In the genomic region with DNA sequence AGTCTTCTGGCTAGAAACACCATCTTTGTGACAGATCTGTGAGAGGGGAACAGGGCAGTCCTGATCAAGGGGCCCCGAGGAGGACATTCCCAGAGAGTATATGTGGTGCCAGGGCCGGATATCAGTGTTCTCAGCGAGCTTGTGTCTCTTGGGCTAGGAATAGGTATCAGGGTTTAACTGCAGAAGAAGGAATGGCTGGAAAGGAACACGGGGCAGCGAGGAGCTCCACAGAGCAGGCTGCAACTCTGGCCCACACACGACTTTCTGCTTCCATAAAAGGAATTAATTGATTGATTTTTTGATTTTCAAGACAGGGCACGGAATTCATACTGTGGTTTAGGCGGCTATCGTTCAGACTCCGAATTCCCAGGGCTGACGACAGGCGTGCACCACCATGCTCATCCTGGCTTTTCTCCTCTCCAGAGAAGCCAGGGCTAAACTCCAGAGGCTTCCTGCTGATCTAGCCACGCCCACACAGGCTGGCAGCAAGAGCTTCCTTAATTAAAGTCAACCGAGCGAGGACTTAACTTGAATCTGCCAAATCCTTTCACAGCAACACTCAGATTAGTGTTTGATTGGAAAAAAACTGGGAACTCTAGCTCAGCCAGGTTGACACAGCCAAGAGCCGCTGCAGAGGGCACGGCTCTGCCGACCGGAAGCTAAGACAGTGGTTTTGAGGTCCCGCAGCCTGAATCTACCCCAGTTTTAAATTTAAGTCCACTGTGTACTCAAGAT, we compare ENCODE assay signal across 8 mouse cellular contexts.
DNase-seq lines count a peak whose midpoint lies in the region; ATAC-seq and TF ChIP-seq lines count a peak whose summit lies in the region.

No protein-coding gene starts in this region.

- no peaks in the 10 kb centered on the region for H3K9me3 ChIP-seq in embryonic facial prominence, embryonic 13.5 days
- H3K9me3 ChIP-seq in heart, postnatal 0 days (replicated peaks; ENCODE audit: control insufficient read depth, low read length): no peaks in the 10 kb centered on the region
- H3K9me3 ChIP-seq in liver, embryonic 14.5 days (ENCODE audit: control insufficient read depth, low read length): no peaks in the 10 kb centered on the region
- H3K9me3 ChIP-seq in neural tube, embryonic 11.5 days (ENCODE audit: control insufficient read depth, low read length): no peaks in the 10 kb centered on the region

- no peak overlapping the region for H3K4me3 ChIP-seq in thymus, adult 2 months (ENCODE audit: control insufficient read depth, insufficient read depth, low read length)
- H3K4me3 ChIP-seq in embryonic facial prominence, embryonic 13.5 days: peak overlapping the region; percentile 40
- peak overlapping the region; percentile 41 for H3K4me3 ChIP-seq in heart, postnatal 0 days (ENCODE audit: low read depth, low read length)
- H3K4me3 ChIP-seq in liver, embryonic 14.5 days (ENCODE audit: insufficient read depth in 1 of 2, low read depth in 2 of 2, low read length in 2 of 2): peak overlapping the region in 1 of 2 experiments; percentile 12; a peak in 2 of 4 replicates
- H3K4me3 ChIP-seq in neural tube, embryonic 11.5 days (ENCODE audit: low read depth, low read length): no peak overlapping the region

- H3K9ac ChIP-seq in embryonic facial prominence, embryonic 13.5 days: peak overlapping the region; percentile 55; the same call in 1 of the 2 replicates
- peak overlapping the region; percentile 41; the same call in 1 of the 2 replicates for H3K9ac ChIP-seq in heart, postnatal 0 days (replicated peaks; ENCODE audit: low read depth, low read length)
- no peak overlapping the region for H3K9ac ChIP-seq in liver, embryonic 14.5 days (replicated peaks)
- no peak overlapping the region for H3K9ac ChIP-seq in neural tube, embryonic 11.5 days (ENCODE audit: low read length)

- TF ChIP-seq EP300 in heart, postnatal 0 days (IDR thresholded peaks at IDR 0.05; ENCODE audit: low read depth): no peak
- no peak for TF ChIP-seq EP300 in liver, embryonic 14.5 days (IDR thresholded peaks at IDR 0.05; ENCODE audit: low read depth)

- ATAC-seq in embryonic facial prominence, embryonic 13.5 days (ENCODE audit: insufficient number of reproducible peaks, insufficient read depth, low FRiP score, low TSS enrichment, low read depth): no peak
- ATAC-seq in heart, postnatal 0 days (ENCODE audit: insufficient read depth, low read depth): no peak
- no peak for ATAC-seq in liver, embryonic 14.5 days (ENCODE audit: insufficient read depth)
- ATAC-seq in neural tube, embryonic 11.5 days (ENCODE audit: insufficient read depth, low FRiP score, low TSS enrichment): peak; percentile 81

- no peak overlapping the region for H3K27ac ChIP-seq in thymus, adult 2 months (ENCODE audit: control insufficient read depth, insufficient read depth, low read length)
- H3K27ac ChIP-seq in embryonic facial prominence, embryonic 13.5 days: no peak overlapping the region
- no peak overlapping the region for H3K27ac ChIP-seq in heart, postnatal 0 days (ENCODE audit: low read depth)
- no peak overlapping the region for H3K27ac ChIP-seq in liver, embryonic 14.5 days
- no peak overlapping the region for H3K27ac ChIP-seq in neural tube, embryonic 11.5 days (ENCODE audit: low read depth, low read length)

- no peaks in the 10 kb centered on the region for H3K27me3 ChIP-seq in thymus, adult 2 months (ENCODE audit: control insufficient read depth, insufficient read depth, low read length)
- peaks cover 2% of the 10 kb centered on the region; the same call in 1 of the 2 replicates for H3K27me3 ChIP-seq in embryonic facial prominence, embryonic 13.5 days
- H3K27me3 ChIP-seq in heart, postnatal 0 days (ENCODE audit: control insufficient read depth, insufficient read depth, low read length): no peaks in the 10 kb centered on the region
- no peaks in the 10 kb centered on the region for H3K27me3 ChIP-seq in liver, embryonic 14.5 days (ENCODE audit: control insufficient read depth, insufficient read depth, low read length)
- no peaks in the 10 kb centered on the region for H3K27me3 ChIP-seq in neural tube, embryonic 11.5 days (ENCODE audit: control insufficient read depth, insufficient read depth, low read length)

- no peak for TF ChIP-seq CTCF in thymus, adult 2 months (IDR thresholded peaks at IDR 0.05; ENCODE audit: borderline replicate concordance, control insufficient read depth, extremely low read depth, insufficient read depth, low read length, poor library complexity)
- no peak for TF ChIP-seq CTCF in heart, postnatal 0 days (IDR thresholded peaks at IDR 0.05; ENCODE audit: low read depth)
- no peak for TF ChIP-seq CTCF in liver, embryonic 14.5 days (IDR thresholded peaks at IDR 0.05; ENCODE audit: low read depth)

- TF ChIP-seq POLR2A in thymus, adult 2 months (IDR thresholded peaks at IDR 0.05; ENCODE audit: control insufficient read depth, extremely low read depth, insufficient read depth, low read length, poor library complexity): no peak

- peak; percentile 7 for DNase-seq in thymus, adult 2 months
- DNase-seq in thymus, adult 18-20 months: no peak
- peak; percentile 12 for DNase-seq in heart, postnatal 0 days (ENCODE audit: low spot score)
- peak; percentile 74 for DNase-seq in kidney, postnatal 10 days
- DNase-seq in liver, embryonic 14.5 days (ENCODE audit: low read depth in 3 of 3, low spot score in 3 of 3): no peak
- DNase-seq in neural tube, embryonic 11.5 days (ENCODE audit: low spot score): peak; percentile 48
- peak; percentile 24 for DNase-seq in yolk sac, embryonic 10.5 days (ENCODE audit: low spot score)

- H3K36me3 ChIP-seq in thymus, adult 2 months (ENCODE audit: control insufficient read depth, insufficient read depth, low read length): no peaks in the 10 kb centered on the region
- no peaks in the 10 kb centered on the region for H3K36me3 ChIP-seq in embryonic facial prominence, embryonic 13.5 days
- H3K36me3 ChIP-seq in heart, postnatal 0 days (replicated peaks; ENCODE audit: control insufficient read depth, insufficient read depth, low read length): no peaks in the 10 kb centered on the region
- H3K36me3 ChIP-seq in liver, embryonic 14.5 days (replicated peaks; ENCODE audit: control insufficient read depth, insufficient read depth, low read depth): no peaks in the 10 kb centered on the region
- no peaks in the 10 kb centered on the region for H3K36me3 ChIP-seq in neural tube, embryonic 11.5 days (ENCODE audit: control insufficient read depth, insufficient read depth, low read length)

- 0 out of 2 replicates have a peak, but pooled peaks cover 3% of the 10 kb centered on the region for H3K4me1 ChIP-seq in thymus, adult 2 months (replicated peaks; ENCODE audit: control insufficient read depth, insufficient read depth, low read length)
- no peaks in the 10 kb centered on the region; the same call in 1 of the 2 replicates for H3K4me1 ChIP-seq in embryonic facial prominence, embryonic 13.5 days
- 0 out of 2 replicates have a peak, but pooled peaks cover 7% of the 10 kb centered on the region for H3K4me1 ChIP-seq in heart, postnatal 0 days (ENCODE audit: control insufficient read depth, insufficient read depth)
- H3K4me1 ChIP-seq in liver, embryonic 14.5 days (replicated peaks; ENCODE audit: control insufficient read depth in 2 of 2, insufficient read depth in 2 of 2, low read length in 1 of 2): no peaks in the 10 kb centered on the region
- H3K4me1 ChIP-seq in neural tube, embryonic 11.5 days (ENCODE audit: control insufficient read depth, insufficient read depth, low read length): no peaks in the 10 kb centered on the region; the same call in 1 of the 2 replicates

- 25% methylated on average over 20 of the region's 20 CpGs for WGBS in thymus, adult 2 months
- WGBS in embryonic facial prominence, embryonic 13.5 days: 4% methylated on average over 20 of the region's 20 CpGs
- WGBS in heart, postnatal 0 days: 8% methylated on average over 20 of the region's 20 CpGs
- WGBS in liver, embryonic 14.5 days (ENCODE audit: insufficient replicate concordance): 12% methylated on average over 20 of the region's 20 CpGs
- WGBS in neural tube, embryonic 11.5 days: 11% methylated on average over 20 of the region's 20 CpGs

- peak overlapping the region; percentile 71 for H3K4me2 ChIP-seq in embryonic facial prominence, embryonic 13.5 days
- peak overlapping the region; percentile 68 for H3K4me2 ChIP-seq in heart, postnatal 0 days (ENCODE audit: low read depth, low read length)
- peak overlapping the region; percentile 56 for H3K4me2 ChIP-seq in liver, embryonic 14.5 days (ENCODE audit: low read depth)
- peak overlapping the region; percentile 46 for H3K4me2 ChIP-seq in neural tube, embryonic 11.5 days (ENCODE audit: low read depth)

Comparison
In these comparisons a context has a peak if more than half of its experiments do, and no peak if none do; other contexts are left out.
1. DNase-seq: peak in thymus, adult 2 months (single experiment), heart, postnatal 0 days (single experiment), kidney, postnatal 10 days (single experiment), neural tube, embryonic 11.5 days (single experiment) and yolk sac, embryonic 10.5 days (single experiment); none in thymus, adult 18-20 months (0 of 2) and liver, embryonic 14.5 days (0 of 3).
2. H3K4me3 ChIP-seq: peak in embryonic facial prominence, embryonic 13.5 days (single experiment) and heart, postnatal 0 days (single experiment); none in thymus, adult 2 months (single experiment) and neural tube, embryonic 11.5 days (single experiment).
3. H3K9ac ChIP-seq: peak in embryonic facial prominence, embryonic 13.5 days (single experiment) and heart, postnatal 0 days (single experiment); none in liver, embryonic 14.5 days (single experiment) and neural tube, embryonic 11.5 days (single experiment).
4. Peak in every context shown above with its lines, with median percentiles within 50 percentile points of each other: H3K4me2 ChIP-seq.